Mouse (Mus musculus): Measurements from ENCODE around the gene Safb2.
"Not testable (repeated sequence)": the region's sequence is repeated elsewhere in the genome, so short reads cannot be mapped to it uniquely, and the experiment has no call there.

Gene Safb2

DNA sequence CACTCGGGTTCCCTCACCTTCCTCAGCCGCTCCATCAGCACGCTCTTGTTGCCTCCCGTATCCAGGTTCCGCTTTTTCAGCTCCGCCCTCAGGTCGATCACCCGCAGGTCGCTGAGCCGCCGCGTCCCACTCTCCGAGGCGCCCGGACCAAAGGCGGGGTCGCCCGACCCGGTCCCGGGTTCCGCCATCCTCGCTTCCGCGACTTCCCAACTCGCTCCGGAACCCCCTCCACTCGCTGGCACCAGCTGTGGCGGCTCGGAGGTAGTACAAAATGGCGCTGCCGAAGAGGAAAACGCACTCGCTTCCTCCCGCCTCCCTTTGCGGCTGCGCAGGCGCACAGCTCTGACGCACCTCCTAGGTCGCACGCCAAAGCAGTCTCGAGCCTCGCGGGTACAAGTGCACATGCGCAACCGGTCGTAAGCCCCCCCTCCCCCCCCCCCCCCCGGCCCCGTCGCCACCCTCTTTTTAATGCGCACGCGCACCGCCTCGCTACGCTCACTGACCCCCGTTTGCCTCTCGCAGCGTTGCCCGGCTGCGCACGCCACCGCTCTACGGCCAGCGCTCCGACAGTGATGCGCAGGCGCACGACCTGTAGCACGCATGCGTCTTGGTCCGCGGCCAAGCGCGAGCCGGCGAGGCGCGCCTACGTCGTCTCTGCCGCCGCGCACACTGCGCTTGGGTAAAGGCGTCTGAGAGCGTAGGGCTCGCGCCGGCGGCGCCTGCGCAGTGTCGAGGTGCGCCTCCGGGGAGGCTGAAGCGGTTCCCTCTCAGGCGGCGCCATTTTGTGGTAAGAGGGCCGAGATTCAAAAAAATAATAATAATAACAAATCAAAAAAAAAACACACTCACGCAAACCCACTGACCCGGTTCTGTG is at the start of gene Safb2, which contains the start of gene Safb:
TSS of gene Safb2 (minus strand) at position 329 of the 874 bp plus-strand sequence.
TSS of gene Safb (plus strand) at position 569 of the 874 bp plus-strand sequence.
- peak; percentile 100 for DNase-seq (ENCODE audit: low read depth)

DNA sequence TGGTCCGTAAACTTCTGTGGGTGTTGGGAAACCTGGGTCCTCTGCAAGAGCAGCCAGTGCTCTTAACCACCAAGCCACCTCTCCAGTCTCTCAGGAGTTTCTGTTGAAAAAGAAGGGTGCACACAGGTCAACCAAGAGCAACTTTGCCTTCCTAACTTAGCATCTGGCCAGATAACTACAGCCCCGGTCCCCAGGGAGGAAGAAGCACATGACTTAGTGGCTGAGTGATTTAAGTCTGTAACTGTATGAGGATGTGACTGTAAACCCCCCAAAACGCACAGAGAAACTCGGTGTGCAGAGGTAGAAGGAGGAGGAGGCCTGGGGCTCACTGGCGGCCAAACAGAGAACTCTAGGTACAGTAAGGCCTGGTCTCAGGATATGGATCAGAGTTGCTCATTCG is 49.6 kb upstream of the Safb2 start:
- DNase-seq (ENCODE audit: low read depth) = no peak

DNA sequence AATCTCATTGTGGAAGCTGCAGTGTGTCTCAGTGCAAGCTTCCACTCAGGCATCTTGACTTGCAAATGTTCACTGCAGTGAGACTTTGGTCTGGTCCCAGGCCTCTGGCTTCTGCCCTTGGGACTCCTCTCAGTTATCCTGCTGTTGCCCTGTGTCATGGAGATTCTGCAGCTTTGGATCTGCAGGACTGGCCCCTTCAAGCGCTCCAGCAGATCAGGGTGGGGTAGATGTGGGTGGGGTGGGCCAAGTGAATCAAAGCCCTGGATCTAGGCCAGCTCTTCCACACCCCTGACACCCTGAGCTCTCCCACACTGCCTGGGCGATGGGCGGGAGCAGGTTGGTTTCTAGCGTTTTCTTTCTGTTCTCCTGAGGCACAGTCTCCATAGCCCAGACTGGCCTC is 47.4 kb upstream of the Safb2 start:
- no peak for DNase-seq (ENCODE audit: low read depth)

DNA sequence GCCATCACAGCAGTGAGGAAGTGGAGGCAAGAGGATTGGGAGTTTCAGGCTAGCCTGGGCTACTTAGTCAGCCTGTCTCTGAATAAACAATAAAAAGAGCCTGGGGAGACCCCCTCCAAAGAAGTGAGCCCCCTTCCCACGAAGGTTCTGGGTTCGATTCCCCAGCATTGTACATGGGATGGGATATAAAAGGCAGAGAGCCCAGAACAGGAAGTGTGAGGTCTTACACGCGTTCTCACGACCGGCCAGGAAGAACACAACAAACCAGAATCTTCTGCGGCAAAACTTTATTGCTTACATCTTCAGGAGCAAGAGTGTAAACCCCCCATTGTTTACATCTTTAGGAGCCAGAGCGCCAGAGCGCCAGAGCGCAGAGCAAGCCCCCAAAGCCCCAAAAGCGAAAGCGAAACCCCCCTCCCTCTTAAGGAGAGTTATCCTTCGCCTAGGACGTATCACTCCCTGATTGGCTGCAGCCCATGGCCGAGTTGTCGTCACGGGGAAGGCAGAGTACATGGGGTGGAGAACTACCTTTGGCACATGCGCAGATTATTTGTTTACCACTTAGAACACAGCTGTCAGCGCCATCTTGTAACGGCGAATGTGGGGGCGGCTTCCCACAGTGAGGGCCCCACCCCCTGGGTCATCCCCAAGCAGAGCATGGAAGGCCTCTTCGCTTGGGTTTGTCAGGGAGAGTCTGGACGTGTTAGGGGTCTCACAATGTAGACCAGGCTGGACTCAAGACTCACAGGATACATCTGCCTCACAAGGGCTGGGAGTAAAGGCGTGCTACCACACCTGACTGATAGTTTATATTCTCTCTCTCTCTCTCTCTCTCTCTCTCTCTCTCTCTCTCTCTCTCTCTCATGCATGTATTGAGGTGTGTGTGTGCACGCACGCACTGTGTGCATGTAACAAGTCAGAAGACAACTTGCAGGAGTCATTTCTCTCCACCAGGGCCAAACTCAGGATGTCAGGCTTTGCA is 45.7 kb upstream of the Safb2 start:
- not testable (repeated sequence) for DNase-seq (ENCODE audit: low read depth)

DNA sequence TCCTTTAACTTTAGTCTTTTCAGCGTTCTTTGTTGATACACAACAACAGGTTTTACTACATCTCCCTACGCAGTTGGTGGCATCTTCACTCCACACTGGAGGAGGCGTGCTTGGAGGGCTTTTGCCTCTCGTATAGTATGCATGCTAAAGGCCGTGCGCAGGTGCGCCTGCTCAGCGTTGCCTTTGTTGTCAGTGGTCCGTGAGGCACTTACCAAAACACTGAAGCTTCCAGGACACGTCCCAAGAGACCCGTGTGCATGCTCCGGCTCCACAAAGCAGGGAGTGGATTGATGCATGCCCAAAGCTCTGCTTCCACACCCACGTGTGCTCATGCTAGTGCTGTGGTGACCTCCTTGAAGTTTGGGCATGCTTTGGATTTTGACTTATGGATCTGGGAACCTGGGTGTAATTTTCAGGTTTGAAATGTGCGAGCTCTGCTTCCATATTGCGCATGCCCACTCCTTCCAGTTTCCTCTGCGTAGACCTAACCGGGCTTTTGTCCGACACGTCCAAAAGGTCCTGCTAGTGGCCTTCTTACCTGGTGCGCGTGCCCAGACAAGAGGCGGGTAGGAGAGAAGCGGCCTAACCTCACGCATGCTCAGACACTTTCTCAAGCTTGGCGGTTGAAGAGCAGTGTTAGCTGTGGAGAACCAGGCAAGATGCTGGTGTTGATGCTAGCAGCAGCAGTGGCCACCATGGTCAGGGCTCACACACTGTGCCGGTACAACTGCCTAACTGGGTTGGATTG is 43.3 kb upstream of the Safb2 start, which contains the start of gene Catsperd:
TSS of gene Catsperd (plus strand) at position 614 of the 748 bp plus-strand sequence.
- DNase-seq (ENCODE audit: low read depth) = no peak

DNA sequence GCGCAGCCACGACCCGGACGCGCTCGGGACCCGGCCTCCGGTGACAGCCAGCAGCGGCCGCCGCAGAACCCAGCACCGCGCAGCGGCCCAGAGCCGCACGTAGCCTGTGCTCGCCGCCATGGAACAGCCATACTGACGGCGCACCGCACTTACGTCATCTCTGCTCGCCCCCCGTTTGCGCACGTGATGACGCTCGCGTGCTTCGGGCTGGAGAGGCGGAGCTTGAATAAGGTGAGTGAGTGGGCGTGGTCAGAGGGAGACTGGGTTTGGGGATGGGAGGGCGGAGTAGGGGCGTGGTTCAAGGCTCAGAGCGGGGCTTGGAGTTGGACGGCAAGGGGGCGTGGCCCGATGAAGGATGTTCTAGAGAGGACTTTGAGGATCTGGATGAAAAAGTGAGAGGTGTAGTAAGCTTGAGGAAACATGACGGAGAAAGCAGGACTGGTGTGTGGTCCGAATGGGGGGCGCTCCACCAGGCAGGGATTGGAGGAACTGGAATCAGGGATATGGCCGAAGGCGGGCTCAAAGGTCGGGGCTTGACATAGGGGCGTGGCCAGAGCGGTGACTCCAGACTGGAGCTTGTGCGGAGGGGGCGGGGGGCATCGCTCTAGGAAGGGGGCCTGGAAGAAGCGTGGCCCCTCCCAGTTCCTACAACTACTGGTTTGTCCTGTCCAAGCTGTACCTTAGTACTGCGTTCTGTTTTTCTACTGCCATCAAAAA is 42.5 kb upstream of the Safb2 start, which contains the start of gene Lonp1:
TSS of gene Lonp1 (minus strand) at position 134 of the 717 bp plus-strand sequence.
- peak; percentile 99 for DNase-seq (ENCODE audit: low read depth)

DNA sequence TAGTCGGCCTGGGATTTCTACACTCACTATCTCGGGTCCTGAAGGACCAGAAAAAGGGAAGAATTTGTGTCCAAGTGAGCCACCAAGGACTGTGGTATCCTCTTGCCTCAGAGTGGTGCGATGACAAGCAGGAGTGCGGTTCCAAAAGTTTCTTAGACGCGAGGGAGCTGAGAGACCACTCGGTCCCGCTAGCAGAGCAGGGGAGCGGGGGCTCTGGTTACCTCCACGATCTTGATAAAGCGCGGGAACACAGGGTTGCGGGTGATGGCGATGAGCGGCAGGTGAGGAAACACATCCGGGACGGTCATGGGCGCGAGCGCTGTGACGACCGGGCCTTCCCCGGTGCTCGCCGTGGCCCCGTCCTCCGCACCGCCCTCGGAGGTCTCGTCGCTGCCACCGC is 41.9 kb upstream of the Safb2 start:
- DNase-seq (ENCODE audit: low read depth) = peak; percentile 42

DNA sequence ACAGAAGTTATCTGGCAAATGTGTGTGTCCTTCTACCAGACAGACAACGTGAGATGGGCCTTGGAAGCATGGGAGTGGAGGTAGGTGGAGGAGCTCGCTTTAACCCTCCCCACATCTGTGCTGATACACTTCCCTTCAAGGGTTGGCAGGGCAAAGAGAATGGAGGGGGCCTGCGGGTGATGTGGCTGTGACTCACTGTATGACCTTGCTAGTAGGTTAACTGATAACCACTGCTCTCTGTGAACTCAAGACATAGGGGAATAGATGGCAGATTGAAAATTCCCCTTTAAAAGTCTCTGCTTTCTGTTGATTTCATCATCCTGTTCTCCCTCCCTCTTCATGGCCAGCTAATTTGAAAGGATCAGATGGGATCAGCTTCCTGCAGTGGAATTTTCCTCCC is 41.1 kb upstream of the Safb2 start:
- DNase-seq (ENCODE audit: low read depth) = no peak

DNA sequence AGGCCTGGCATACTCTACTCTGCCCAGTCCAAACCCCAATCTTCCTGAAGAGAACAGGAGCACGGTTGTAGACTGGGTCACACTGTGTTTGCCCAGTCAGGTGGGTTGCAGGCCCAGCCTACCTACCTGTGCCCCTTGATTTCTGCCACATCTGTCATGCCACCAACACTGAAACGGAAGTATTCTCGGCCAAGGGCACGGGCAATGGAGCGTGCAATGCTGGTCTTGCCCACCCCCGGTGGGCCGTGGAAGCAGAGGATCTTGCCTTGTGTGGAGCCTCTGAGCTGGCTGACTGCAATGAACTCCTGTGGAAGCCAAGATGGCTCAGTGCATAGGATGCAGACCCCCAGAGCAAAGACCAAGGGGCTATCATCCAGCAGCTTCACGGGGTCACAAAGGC is 33.2 kb upstream of the Safb2 start:
- DNase-seq (ENCODE audit: low read depth) = peak; percentile 5

DNA sequence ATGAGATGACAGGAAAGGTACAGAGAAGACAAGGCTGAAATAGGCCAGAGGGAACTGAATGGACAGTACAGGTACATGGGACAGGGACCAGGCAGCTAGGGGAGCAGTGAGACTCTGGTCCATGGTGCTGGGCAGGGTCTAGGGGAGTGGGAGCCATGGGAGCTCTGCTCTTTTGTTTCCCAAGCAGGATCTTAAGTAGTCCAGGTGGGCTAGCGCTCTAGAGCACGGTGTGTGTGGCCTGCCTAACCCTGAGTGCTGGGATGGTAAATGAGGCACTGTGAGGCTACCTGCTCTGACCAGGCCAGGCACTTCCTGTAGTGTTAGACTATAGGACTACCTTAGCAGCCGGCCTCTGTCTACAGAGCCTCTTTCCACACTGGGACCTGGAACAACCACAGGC is 32.3 kb upstream of the Safb2 start:
- DNase-seq (ENCODE audit: low read depth) = peak; percentile 13

DNA sequence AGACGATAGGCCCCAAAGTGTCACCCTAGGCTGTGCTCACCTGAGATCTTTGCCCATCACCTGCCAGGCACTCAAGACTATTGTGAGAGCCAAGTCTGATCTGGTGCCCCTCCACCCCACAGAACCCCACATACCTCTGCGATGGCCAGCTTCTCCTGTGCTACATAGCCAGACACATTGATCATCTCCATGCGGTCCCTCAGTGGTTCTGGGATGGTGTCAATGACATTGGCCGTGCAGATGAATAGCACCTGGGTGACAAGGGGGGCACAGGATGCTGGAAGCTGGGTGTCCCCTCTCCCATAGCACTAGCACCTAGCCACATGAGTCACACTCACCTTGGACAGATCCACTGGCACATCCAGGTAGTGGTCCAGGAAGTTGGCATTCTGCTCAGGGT is 31.4 kb upstream of the Safb2 start:
- no peak for DNase-seq (ENCODE audit: low read depth)

DNA sequence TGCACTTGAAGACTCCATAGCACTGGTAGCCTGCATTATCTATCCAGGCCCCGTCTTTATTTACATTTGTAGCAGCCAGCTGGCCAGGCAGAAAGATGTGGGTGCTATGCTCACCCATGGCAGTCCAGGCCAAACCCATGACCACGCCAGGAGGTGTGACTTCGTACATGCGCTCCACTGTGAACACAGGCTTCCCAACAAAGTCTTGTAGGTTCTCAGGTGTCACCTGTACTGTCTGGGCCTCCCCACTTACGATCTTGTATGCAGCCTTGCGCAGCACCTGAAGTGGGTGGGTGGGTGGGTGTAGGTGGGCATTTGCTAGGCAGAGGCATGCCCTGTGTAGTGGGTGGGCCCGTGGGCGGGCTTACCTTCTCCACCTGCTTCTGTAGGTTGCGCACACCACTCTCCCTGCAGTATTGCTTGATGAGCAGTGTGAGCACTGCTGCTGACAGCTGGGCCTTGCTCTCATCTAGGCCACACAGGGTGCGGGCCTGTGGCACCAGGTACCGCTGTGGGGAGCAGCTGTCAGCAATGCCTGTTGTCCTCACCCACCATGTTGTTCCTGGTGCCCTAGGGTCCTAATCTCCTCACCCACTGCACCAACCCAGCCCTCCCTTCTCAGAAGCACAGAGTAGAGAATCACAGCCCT is 30.9 kb upstream of the Safb2 start:
- no peak for DNase-seq (ENCODE audit: low read depth)

DNA sequence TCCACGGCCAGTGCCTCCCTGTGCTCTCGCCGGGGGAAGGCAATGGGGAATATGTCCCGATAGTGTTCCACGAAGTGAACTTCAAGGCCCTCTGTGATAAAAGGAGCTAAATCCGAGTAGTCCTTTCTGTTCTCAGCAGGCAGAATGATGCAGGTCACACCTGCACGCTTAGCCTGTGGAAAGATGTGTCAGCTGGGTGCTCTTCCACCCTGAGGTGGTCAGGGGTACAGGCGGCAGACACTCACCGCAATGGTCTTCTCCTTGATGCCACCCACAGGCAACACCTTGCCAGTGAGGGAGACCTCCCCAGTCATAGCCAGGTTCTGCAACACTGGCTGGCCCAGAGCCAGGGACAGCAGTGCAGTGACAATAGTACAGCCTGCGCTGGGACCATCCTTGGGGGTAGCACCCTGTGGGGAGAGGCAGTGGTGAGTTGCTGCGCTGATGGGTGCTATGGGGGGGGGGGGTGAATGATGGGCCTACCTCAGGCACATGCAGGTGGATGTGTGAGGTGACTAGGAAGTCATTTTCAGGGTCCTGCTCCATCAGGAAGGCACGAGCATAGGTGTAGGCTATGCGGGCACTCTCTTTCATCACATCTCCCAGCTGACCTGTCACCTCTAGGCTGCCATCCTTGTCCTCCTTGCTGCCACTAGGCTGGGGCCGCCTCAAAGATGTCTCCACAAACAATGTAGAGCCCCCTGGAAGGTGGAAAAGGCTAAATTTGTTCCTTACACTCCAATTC is 30.2 kb upstream of the Safb2 start:
- DNase-seq (ENCODE audit: low read depth) = no peak

DNA sequence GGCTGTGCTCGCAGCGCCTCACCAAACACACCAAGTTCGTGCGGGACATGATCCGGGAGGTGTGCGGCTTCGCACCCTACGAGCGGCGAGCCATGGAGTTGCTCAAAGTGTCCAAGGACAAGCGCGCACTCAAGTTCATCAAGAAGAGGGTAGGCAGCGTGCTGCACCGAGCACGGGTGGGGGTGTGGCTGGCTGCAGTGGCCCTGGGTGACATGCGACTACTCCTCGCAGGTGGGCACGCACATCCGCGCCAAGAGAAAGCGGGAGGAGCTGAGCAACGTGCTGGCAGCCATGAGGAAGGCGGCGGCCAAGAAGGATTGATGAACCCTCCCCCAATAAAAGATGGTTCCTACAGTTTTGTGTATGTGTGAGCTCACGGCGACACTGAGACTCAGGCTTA is 29.5 kb upstream of the Safb2 start:
- peak; percentile 51 for DNase-seq (ENCODE audit: low read depth)

DNA sequence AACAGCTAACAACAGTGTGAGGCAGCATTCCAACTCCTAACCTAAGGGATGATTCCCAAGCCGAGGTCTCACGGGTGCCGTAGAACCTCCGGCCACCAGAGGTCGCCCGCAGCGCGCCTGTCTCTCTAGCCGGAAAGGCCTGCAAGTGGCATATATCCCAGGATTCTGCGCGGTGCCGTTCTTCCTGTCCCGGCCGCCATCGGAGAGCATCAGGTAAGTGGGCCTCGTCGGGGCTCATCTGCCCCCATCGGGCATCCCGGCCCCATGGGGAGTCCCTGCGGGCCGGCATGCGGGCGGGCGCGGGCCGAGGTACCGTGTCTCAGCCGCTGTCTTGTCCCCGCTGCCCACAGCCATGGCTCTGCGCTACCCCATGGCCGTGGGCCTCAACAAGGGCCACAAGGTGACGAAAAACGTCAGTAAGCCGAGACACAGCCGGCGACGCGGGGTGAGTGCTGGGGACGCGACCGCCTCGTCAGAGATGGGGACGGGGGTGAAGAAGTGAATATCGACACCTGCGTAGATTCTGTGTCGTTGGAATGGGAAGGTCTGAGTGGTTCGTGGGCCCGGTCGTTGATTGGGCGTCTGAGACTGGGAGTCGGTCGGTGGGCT is 29.0 kb upstream of the Safb2 start, which contains the start of gene Rpl36:
TSS of gene Rpl36 (plus strand) at position 181 of the 609 bp plus-strand sequence.
- DNase-seq (ENCODE audit: low read depth) = peak; percentile 94

DNA sequence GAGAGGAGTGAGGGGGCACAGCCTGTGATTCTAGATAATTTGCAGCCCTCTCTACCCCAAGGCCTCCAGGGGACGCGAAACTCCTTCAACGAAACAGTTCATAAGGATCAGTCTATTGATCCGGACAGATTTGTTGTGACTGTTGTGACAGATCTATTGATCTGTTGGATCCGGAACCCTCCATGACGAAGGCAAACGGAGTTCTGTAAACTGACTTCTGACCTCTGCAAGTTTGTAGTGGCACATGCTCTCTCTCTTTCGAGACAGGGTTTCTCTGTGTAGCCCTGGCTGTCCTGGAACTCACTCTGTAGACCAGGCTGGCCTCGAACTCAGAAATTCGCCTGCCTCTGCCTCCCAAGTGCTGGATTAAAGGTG is 28.2 kb upstream of the Safb2 start:
- DNase-seq (ENCODE audit: low read depth) = not testable (repeated sequence)

DNA sequence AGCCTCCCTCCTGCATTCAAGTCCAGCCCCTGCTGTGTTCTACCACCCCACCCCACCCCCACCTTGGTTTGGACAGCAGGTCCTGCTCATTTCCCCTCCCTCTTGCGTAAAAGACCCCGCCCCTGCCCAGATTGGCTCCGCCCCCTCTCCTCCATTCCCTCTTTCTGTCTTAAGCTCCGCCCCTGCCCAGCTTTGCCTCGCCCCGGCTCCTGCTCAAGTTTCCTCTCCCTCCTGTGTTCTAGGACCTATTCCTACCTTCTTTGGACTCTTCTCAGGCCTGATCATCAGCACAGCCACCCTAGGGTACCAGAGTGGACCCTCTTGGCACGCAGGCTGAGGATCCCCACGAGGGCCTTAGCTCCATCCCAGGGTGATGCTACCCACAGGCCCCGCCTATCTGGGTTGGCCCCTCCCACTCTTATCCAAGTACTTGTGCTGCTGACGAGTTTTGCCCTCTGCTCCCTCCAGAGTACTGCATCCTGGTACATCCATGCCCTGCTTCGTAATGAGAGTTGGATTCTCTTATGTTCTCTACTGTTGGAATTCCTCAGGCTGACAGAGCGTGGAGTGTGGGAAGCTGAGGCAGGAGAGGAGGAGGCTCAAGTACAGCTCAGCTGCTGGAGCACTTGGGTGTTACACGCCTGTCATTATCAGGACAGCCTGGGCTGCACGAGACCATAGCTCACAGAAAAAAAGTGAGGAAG is 27.6 kb upstream of the Safb2 start:
- peak; percentile 54 for DNase-seq (ENCODE audit: low read depth)

DNA sequence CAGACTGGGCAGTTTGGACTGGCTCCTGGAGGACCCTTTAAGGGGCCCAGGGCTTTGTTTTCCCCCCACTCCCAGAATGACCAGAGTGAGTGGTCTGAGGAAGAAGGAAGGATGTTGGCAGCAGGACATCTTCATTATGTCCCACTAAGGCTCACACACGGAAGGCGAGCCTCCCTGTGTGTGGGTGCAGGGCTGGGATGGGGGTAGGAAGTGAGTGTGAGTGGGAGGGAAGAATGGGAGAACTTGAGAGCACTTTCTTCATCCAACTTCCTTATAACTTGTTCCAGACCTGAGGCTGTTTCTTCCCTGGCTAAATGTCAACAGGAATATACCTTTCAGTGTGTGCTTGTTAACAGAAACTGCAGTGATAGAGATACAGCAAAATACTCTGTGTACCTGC is 26.9 kb upstream of the Safb2 start:
- no peak for DNase-seq (ENCODE audit: low read depth)

Data from naive thymus-derived CD4-positive, alpha-beta T cell, adult 2 months (primary cell).